Mouse (Mus musculus) lung, adult 2 months (tissue): ENCODE measurements around the gene Efhc1. TPM values are rescaled to one million over a fixed set of nuclear protein-coding genes. Genes with fewer than 3 reads are reported as not detected.

Source experiments
- DNase-seq: peaks from one replicate; pipeline ENCODE4 v3.0.0; 2022
- H3K4me1 ChIP-seq: fragments of 200-500 bp; 2 replicates; pipeline ENCODE4 v1.6.1; 2011; ENCODE audit warnings: low read length; ENCODE audit not compliant: control insufficient read depth, insufficient read depth
- H3K4me3 ChIP-seq: fragments of 200-500 bp; replicated peaks from 2 replicates; pipeline ENCODE3; 2011; ENCODE audit warnings: low read depth, mild to moderate bottlenecking, control low read depth, low read length; ENCODE audit errors: extremely low read depth
- CTCF ChIP-seq: fragments of 200-500 bp; IDR thresholded peaks from 2 replicates; pipeline ENCODE4 v1.5.1; 2011; ENCODE audit warnings: mild to moderate bottlenecking, low read length, control low read depth; ENCODE audit not compliant: insufficient read depth
- POLR2A ChIP-seq: fragments of 200-500 bp; IDR thresholded peaks from 2 replicates; pipeline ENCODE4 v1.6.1; 2011; ENCODE audit warnings: low read depth, mild to moderate bottlenecking, control low read depth, low read length, borderline replicate concordance; ENCODE audit errors: extremely low read depth
- WGBS: fragments of 180-500 bp; shearing (Covaris S2); methylation state at CpG from one replicate; pipeline ENCODE4 v1.1.7; 2018; 5-methylcytosine and 5-hydroxymethylcytosine counted together
- polyA plus RNA-seq: library from polyadenylated mRNA; depleted of rRNA; stranded (reverse); fragments of >200 nt; gene quantifications from 2 replicates; pipeline ENCODE4 v1.2.3, GENCODE M21; 2012

Efhc1 gene
- polyA plus RNA-seq, 1 experiment: 14.9 TPM

DNA sequence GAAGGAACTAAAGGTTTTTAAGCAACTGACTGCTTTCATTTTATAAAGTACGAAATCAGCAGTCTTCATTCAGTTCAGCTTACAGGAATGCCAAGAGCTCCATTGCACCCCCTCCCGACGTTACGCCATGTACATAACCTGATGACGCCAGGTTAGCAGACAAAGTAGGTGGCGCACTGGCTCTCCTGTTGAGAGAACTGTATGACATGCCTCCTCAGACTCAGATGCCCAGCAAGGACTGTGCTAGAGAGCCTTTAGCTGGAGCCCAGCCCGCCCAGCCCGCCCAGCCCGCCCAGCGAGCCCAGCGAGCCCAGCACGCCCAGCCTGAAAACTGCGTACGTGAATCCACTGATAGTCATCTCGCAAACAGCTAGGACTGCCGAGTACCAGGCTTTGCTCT, 11.3 kb upstream of the Efhc1 start:
- DNase-seq: peak; percentile 58
- 46% methylated on average over 16 of the region's 16 CpGs for WGBS
- TF ChIP-seq POLR2A (no peak), CTCF (no peak)
- Histone ChIP-seq H3K4me3 (no peak overlapping the region), H3K4me1 (no peaks in the 10 kb centered on the region)

DNA sequence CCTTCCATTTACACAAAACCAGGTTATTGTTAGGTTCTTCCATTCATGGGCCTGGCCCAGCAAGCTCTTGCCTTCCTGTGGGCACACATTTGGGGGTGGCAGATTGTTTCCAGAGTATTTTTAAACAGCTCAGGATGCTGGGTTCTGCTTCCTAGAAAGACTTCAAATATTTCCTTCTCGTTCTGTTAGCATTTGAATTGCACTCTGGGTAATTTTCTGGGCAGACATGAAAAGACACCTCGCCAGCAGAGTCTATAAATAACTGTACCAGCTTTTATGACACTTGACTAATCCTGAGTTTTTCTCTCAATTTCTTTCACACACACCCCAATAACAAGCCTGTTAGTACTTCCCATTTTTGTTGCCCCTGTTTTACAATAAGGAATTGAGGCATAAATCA, 10.1 kb upstream of the Efhc1 start:
- WGBS: 30% methylated on average over 2 of the region's 2 CpGs
- H3K4me3 ChIP-seq: no peak overlapping the region
- no peak for DNase-seq
- no peaks in the 10 kb centered on the region for H3K4me1 ChIP-seq
- TF ChIP-seq POLR2A: no peak
- TF ChIP-seq CTCF: no peak

DNA sequence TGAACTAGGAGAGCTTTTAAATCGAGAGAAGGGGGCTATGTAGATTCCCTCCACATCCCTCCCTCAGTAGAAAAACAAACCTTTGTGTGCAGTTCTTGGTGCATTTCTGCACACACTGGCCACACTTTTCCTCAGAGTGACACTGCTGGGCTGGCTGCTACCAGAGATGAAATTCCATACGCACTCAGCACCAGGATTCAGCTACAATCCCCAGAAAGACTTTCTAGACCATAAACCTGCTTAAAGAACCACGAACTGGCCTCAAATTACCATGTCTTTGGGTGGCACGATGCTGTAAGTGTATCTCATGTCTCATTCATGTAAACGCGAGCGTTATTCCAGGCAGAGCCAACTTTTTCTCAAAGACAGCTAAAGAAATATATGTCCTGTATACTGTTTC, 9.6 kb upstream of the Efhc1 start:
- Histone ChIP-seq H3K4me3 (no peak overlapping the region), H3K4me1 (no peaks in the 10 kb centered on the region)
- no peak for DNase-seq
- WGBS: 84% methylated on average over 7 of the region's 7 CpGs
- TF ChIP-seq POLR2A (no peak), CTCF (no peak)

DNA sequence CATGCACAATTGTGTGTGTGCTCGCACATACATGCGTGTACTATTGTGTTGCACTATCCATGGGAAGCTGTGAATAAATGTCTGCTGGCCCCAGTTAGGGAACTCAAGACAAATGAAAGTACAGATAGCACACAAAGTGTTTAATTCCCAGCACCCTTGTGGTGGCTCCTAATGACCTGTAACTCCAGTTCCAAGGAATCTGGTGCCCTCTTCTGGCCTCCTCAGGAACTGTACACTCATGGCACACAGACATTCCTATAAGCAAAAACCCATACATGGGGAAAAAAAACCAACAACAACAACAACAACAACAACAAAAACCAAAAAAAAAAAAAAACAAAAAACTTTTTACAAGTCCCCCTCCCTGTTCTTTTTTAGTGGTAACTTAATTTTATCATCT, 8.4 kb upstream of the Efhc1 start:
- Histone ChIP-seq H3K4me1 (no peaks in the 10 kb centered on the region), H3K4me3 (no peak overlapping the region)
- TF ChIP-seq POLR2A: no peak
- TF ChIP-seq CTCF: no peak
- 97% methylated on average over 2 of the region's 2 CpGs for WGBS
- no peak for DNase-seq

DNA sequence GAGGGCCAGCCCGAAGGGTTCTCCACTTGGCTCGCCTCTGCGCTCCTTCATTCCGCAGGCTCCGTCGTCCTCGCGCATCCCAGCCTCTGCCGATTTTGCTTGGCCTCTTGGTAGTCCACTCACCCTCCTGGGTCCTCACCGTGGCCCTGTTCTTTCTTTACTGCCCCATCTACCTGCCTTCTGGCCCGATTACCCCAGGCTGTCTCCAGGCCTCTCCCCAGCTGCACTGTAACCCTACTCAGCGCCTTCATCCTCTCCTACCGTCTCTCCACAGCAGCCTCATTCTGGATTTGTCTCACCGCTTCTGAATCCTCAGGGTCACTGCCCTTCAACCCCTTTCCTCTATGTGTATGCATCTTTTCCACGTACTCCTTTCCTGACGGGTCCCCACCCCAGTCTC, 373 bp downstream of the Efhc1 start:
- TF ChIP-seq POLR2A: no peak
- TF ChIP-seq CTCF: no peak
- 11% methylated on average over 16 of the region's 16 CpGs for WGBS
- no peak for DNase-seq
- H3K4me3 ChIP-seq: peak overlapping the region; percentile 69
- H3K4me1 ChIP-seq: peaks cover 5% of the 10 kb centered on the region; the same call in 1 of the 2 replicates

DNA sequence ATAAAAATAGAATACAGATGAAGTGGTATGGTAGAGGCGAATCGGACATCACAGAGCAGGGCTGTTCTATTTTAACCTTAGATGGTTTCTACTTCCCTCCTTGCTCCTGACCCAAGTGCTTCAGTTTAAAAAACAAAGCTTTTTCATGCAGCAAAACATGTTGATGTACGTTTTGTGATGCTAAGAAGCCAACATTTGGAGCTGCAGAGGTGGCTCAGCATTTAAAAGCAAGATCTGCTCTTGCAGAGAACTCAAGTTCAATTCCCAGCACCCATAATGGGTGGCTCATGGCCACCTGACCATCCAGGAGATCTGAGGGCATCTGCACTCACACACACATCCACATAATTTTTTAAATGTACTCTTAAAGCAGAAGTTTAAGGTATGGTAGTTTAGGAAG, 3.5 kb downstream of the Efhc1 start:
- H3K4me3 ChIP-seq: no peak overlapping the region
- peaks cover 5% of the 10 kb centered on the region; the same call in 1 of the 2 replicates for H3K4me1 ChIP-seq
- TF ChIP-seq POLR2A (no peak), CTCF (no peak)
- DNase-seq: no peak
- 69% methylated on average over 3 of the region's 3 CpGs for WGBS

DNA sequence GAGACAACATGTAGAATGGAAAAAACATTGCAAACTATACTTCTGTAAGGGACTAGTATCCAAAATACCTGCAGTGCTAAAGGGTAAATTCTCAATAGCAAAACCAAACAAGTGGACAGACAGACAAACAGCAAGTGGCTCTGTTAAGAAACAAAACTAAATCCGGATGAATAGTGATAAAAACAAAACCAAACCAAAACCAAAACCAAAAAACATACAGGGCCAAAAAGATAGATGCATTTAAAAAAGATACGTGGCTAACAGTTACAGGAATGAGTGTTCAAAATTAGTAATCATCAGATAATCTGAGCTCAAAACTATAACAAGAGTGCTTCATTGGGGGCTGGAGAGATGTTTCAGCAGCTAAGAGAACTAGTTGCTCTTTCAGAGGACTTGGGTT, 18.2 kb downstream of the Efhc1 start:
- no peak for DNase-seq
- TF ChIP-seq CTCF (no peak), POLR2A (no peak)
- 73% methylated on average over 2 of the region's 2 CpGs for WGBS
- no peak overlapping the region for H3K4me3 ChIP-seq
- no peaks in the 10 kb centered on the region for H3K4me1 ChIP-seq

DNA sequence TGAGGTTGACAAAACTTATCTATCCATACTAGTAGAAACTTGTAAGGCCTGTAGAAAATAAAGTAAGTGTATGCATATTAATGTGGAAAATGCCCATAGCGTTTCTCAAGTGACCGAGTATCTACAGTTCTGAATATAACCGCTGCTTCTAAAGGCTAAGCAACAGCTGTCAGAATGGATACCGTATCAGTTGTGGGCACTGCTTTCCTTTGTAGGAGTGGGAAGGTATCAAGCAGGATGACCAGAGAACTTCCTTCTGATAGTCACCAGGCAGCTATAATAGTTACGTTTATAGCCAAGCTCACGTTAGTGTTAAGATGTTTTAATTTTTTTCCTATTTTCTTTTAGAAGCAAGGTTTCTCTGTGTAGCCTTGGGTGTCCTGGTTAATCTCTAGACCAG, 22.0 kb downstream of the Efhc1 start:
- TF ChIP-seq POLR2A (no peak), CTCF (no peak)
- 92% methylated on average over 6 of the region's 6 CpGs for WGBS

DNA sequence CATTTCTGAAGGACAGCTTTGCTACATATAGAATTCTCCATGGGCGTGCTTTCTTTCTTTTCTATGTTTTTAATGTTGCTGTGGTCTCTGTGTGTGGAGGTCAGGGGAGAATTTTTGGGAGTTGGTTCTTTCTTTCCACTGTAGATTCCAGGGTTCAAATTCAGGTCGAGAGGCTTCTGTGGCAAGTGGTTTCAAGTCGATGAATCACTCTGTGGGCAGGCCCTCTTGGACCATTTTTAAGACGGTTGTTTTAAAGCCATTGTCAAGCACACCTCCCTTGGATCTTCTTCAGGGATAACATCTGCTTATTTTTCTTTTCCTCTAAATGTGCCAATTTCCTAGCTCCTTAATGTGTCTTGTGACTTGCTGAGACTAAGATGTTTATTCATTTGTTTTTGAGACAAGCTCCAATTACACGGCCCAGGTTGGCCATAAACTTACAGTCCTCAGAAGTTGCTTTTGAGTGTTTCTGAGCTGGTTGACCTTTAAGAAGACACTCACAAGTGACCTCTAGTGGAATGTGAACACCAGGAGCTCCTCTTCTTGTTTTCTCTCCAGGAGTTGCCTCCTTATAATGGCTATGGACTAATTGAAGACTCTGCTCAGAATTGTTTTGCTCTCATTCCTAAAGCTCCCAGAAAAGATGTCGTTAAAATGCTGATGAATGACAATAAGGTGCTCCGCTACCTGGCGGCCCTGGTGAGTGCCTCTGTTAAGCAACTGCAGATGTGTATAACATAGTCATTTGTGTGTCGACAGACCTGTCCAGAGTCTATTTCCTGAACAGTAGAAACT, 23.1 kb downstream of the Efhc1 start:
- H3K4me3 ChIP-seq: no peak overlapping the region
- no peak for DNase-seq
- WGBS: 53% methylated on average over 9 of the region's 9 CpGs

More for the DNA sequence above, 22.0 kb downstream of the Efhc1 start:
- no peak for DNase-seq
- H3K4me3 ChIP-seq: no peak overlapping the region
- no peaks in the 10 kb centered on the region for H3K4me1 ChIP-seq

DNA sequence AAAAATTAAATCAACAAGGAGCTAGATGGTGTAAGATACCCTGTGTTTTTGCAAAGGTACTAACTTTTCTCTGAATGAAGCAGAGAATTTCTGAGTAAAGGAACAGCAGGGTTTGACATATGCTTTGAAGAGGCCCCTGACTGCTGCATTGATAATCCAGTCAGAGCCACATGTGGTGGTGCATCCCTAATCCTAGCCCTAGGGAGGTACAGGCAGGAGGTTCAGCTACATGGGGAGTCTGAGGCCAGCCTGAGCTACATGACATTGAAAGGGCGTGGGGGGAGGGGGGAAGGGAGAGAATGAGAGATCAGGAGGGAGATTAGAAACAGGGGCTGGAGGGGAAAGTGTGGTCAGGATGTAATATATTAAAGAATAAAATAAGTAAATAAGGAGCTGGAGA, 29.1 kb downstream of the Efhc1 start:
- TF ChIP-seq CTCF (no peak), POLR2A (no peak)
- H3K4me1 ChIP-seq: no peaks in the 10 kb centered on the region
- WGBS: 90% methylated on average over 1 of the region's 1 CpGs
- no peak overlapping the region for H3K4me3 ChIP-seq
- DNase-seq: no peak

More for the DNA sequence above, 23.1 kb downstream of the Efhc1 start:
- no peaks in the 10 kb centered on the region for H3K4me1 ChIP-seq
- TF ChIP-seq CTCF (no peak), POLR2A (no peak)
